Mouse (Mus musculus) embryonic facial prominence, embryonic 11.5 days (tissue): ENCODE data around the gene Gabpb2. TPM values are rescaled to one million over a fixed set of nuclear protein-coding genes. Genes with fewer than 3 reads are reported as not detected.
A peak's percentile ranks its signal among the peaks of the same experiment; 100 is the strongest.

Source experiments
- ATAC-seq: fragments of 200-750 bp; cut with Nextera tagmentation; replicated peaks from 2 replicates; pipeline ENCODE4 v1.8.0; 2017; ENCODE audit warnings: low read depth; ENCODE audit not compliant: insufficient number of reproducible peaks, low FRiP score, low TSS enrichment
- DNase-seq: peaks from one replicate; pipeline ENCODE4 v3.0.0-alpha.2; 2015; ENCODE audit warnings: low spot score
- H3K27ac ChIP-seq: fragments of 300-500 bp; sonication (generic); replicated peaks from 2 replicates; pipeline ENCODE4 v1.5.1; 2014; ENCODE audit warnings: mild to moderate bottlenecking, low read depth, low read length, control low read depth
- H3K27me3 ChIP-seq: fragments of 300-500 bp; sonication (generic); 2 replicates; pipeline ENCODE4 v1.6.1; 2014; ENCODE audit warnings: mild to moderate bottlenecking, low read length, moderate library complexity, mixed read lengths; ENCODE audit not compliant: control insufficient read depth, insufficient read depth
- H3K36me3 ChIP-seq: fragments of 300-500 bp; sonication (generic); replicated peaks from 2 replicates; pipeline ENCODE4 v1.6.1; 2014; ENCODE audit warnings: low read depth, mild to moderate bottlenecking, low read length, moderate library complexity, mixed read lengths; ENCODE audit not compliant: control insufficient read depth, insufficient read depth
- H3K4me1 ChIP-seq: fragments of 300-500 bp; sonication (generic); 2 replicates; pipeline ENCODE4 v1.6.1; 2014; ENCODE audit warnings: low read length, mixed read lengths; ENCODE audit not compliant: control insufficient read depth, insufficient read depth
- H3K4me2 ChIP-seq: fragments of 300-500 bp; sonication (generic); 2 replicates; pipeline ENCODE4 v1.6.1; 2014; ENCODE audit warnings: low read depth, mild to moderate bottlenecking, control low read depth, low read length, moderate library complexity
- H3K4me3 ChIP-seq: fragments of 300-500 bp; sonication (generic); 2 replicates; pipeline ENCODE4 v1.5.1; 2014; ENCODE audit warnings: low read depth, low read length, control low read depth
- H3K9ac ChIP-seq: fragments of 300-500 bp; sonication (generic); replicated peaks from 2 replicates; pipeline ENCODE4 v1.6.1; 2014; ENCODE audit warnings: mild to moderate bottlenecking, control low read depth, low read length
- H3K9me3 ChIP-seq: fragments of 300-500 bp; sonication (generic); replicated peaks from 2 replicates; pipeline ENCODE4 v1.6.1; 2016; ENCODE audit warnings: mild to moderate bottlenecking, low read length, inconsistent platforms, mixed read lengths; ENCODE audit not compliant: control insufficient read depth
- WGBS: fragments of 180-500 bp; shearing (Covaris S2); extraction: QIAGEN DNeasy Blood & Tissue Kit; methylation state at CpG from one replicate; pipeline ENCODE4 v1.1.7; 2014; 5-methylcytosine and 5-hydroxymethylcytosine counted together
- polyA plus RNA-seq: library from polyadenylated mRNA; unstranded; fragments of >200 nt; fragmentation: Nextera tagmentation; extraction: Ambion mirVana; gene quantifications from 2 replicates; pipeline ENCODE4 v1.2.1, GENCODE M21; 2014

The Gabpb2 gene
- polyA plus RNA-seq, 1 experiment from 2014 or later = 6.7 TPM

DNA sequence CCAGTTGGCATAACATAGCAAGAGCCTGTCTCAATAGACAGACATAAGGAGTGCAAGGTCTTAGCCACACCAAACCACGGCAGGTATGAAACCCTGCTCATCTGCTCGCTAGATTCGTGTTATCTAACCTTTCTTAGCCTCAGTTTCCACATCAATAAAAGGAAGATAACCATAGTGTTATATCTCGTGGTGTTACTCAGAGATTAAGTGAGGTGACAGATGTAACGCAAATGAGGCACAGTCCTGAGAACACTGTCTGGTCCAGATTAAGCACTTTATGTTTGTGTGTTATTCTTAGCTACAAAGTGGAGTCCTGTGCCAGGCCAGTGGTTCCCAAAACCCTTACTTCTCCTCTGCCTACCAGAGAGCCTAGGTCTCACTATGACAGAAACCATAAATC lies 52.9 kb downstream of the Gabpb2 start:
- Histone ChIP-seq H3K9ac (no peak overlapping the region), H3K36me3 (peaks cover 5% of the 10 kb centered on the region)

GRCm38 (mm10) chr3:95164256-95164550 lies 53.5 kb downstream of the Gabpb2 start:
- no peak for DNase-seq
- Histone ChIP-seq H3K27ac (no peak overlapping the region), H3K4me1 (no peaks in the 10 kb centered on the region), H3K9me3 (no peaks in the 10 kb centered on the region), H3K4me2 (no peak overlapping the region), H3K27me3 (no peaks in the 10 kb centered on the region), H3K9ac (no peak overlapping the region), H3K4me3 (no peak overlapping the region), H3K36me3 (peaks cover 3% of the 10 kb centered on the region)
- 63% methylated on average over 5 of the region's 5 CpGs for WGBS
- ATAC-seq = no peak

More for the DNA sequence above, 52.9 kb downstream of the Gabpb2 start:
- H3K9me3 ChIP-seq = no peaks in the 10 kb centered on the region
- H3K27ac ChIP-seq = no peak overlapping the region
- H3K4me1 ChIP-seq = no peaks in the 10 kb centered on the region
- H3K4me3 ChIP-seq = no peak overlapping the region
- 88% methylated on average over 5 of the region's 5 CpGs for WGBS
- H3K27me3 ChIP-seq = no peaks in the 10 kb centered on the region
- H3K4me2 ChIP-seq = no peak overlapping the region
- ATAC-seq = no peak
- DNase-seq = no peak

- 61% methylated on average over 11 of the region's 11 CpGs for WGBS
- Histone ChIP-seq H3K4me2 (no peak overlapping the region), H3K27me3 (no peaks in the 10 kb centered on the region; the same call in 1 of the 2 replicates), H3K4me3 (no peak overlapping the region), H3K27ac (no peak overlapping the region), H3K4me1 (no peaks in the 10 kb centered on the region), H3K9me3 (no peaks in the 10 kb centered on the region), H3K36me3 (peaks cover 3% of the 10 kb centered on the region), H3K9ac (peak overlapping the region; percentile 6; the same call in 1 of the 2 replicates)
- DNase-seq = no peak
- ATAC-seq = no peak
Measured at GRCm38 (mm10) chr3:95163419-95164255, 54.1 kb downstream of the Gabpb2 start.

DNA sequence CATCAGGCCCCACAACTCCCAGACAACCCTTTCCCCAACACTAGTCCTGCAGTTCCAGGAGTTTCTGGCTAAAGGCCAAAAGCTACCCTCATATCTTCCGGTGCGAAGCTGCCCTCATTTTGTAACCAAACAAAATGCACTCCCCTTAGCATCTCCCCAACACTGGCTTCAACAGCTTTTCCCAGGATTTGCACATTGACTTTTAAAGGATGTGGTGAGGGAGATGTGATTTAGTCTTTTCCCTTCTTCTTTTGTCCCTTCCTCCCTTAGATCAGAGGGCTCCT lies 55.4 kb downstream of the Gabpb2 start:
- no peak overlapping the region for H3K27ac ChIP-seq
- no peaks in the 10 kb centered on the region; the same call in 1 of the 2 replicates for H3K27me3 ChIP-seq
- no peaks in the 10 kb centered on the region for H3K9me3 ChIP-seq
- 0 out of 2 replicates have a peak overlapping the region, but pooled peaks have one; percentile 1 for H3K4me3 ChIP-seq
- H3K9ac ChIP-seq = no peak overlapping the region
- H3K4me2 ChIP-seq = peak overlapping the region; percentile 85; the same call in 1 of the 2 replicates
- DNase-seq = no peak
- H3K36me3 ChIP-seq = peaks cover 3% of the 10 kb centered on the region
- WGBS = 59% methylated on average over 2 of the region's 2 CpGs
- no peak for ATAC-seq
- H3K4me1 ChIP-seq = no peaks in the 10 kb centered on the region

GRCm38 (mm10) chr3:95161618-95162344 lies 55.9 kb downstream of the Gabpb2 start:
- H3K27ac ChIP-seq = peak overlapping the region; percentile 43
- H3K9me3 ChIP-seq = no peaks in the 10 kb centered on the region
- WGBS = 5% methylated on average over 9 of the region's 9 CpGs
- no peak for ATAC-seq
- peak overlapping the region; percentile 85 for H3K9ac ChIP-seq
- H3K4me3 ChIP-seq = peak overlapping the region; percentile 68
- no peaks in the 10 kb centered on the region; the same call in 1 of the 2 replicates for H3K27me3 ChIP-seq
- DNase-seq = peak; percentile 15
- no peaks in the 10 kb centered on the region; the same call in 1 of the 2 replicates for H3K36me3 ChIP-seq
- no peaks in the 10 kb centered on the region for H3K4me1 ChIP-seq
- H3K4me2 ChIP-seq = peak overlapping the region; percentile 85

DNA sequence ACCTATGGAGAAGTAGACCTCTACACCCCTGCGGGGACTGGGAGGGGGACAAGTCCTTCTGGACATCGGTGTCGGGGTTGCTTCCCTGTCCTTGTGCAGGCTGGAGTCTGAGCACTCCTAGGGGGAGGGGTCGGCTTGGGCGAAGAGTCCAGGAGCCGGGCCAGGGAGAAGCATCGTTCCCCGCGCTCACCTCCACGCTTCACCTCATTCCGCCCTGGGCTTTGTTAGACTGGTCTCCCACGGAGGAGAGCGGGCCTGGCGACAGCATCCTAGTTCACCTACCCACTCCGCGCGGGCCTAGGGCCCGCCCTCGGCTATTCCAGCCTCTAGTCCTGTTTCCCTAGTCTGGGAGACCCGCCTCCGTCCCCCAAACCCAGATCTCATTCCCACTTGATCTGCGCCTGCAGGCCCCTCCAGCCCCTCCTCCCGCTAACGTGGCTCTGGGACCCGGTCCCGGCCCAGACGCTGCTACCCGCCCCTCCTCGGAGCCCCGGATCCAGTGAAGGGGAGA lies 56.6 kb downstream of the Gabpb2 start:
- WGBS = 0% methylated on average over 30 of the region's 30 CpGs
- ATAC-seq = peak; percentile 25

DNA sequence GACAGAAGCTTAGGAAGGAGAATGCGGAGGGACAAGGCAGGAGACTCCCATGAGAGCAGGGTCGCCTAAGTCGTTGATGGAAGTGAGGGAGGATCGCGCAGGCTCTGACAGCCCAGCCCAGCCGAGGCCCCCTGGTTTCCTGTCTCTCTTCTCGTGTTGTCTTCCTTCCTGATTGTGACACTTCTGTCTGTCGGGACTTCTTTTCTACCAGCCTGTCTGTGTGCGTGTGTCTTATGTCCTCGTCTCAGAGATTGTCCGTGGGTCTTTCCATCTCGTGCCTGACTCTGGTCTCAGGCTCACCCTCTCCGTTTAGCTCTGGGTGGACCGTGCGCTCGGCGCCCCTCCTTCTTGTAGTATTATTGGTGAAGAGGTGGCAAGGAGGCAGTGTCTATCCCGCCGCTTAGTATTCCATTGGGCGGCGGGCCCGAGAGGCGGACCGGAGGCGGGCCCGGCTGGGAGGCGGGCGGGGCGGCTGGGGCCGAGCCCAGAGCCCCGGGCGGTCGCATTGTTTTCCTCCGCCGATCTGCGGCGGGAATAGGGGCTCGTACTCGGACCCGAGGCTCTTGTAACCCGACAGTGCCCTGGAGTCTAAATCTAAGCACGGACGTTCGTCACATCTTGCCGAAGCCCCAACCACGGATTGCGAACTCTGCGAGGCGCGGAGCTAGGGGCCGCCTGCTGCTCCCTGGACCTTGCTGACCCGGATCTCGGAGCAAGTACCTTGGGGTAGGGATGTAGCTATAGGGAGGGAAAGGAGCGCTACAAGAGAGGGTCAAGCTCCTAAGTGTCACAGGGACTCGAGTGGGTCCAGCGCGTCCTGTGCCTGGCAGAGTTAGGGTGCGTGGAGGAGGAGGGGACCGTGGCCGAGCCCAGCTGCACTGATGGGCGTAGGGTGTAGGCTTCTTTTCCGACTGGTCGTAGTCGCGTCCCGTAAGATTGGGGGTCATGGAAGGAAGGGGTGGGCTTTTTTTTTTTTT lies 57.4 kb downstream of the Gabpb2 start, which contains the start of gene Sema6c:
Gene Sema6c, plus strand, starts transcription at position 471 of the 977 bp plus-strand sequence.
- no peaks in the 10 kb centered on the region for H3K4me1 ChIP-seq
- peak within 1 kb of the TSS; percentile 43; the same call in 1 of the 2 replicates for H3K27ac ChIP-seq
- no peaks in the 10 kb centered on the region; the same call in 1 of the 2 replicates for H3K36me3 ChIP-seq
- DNase-seq (peak; percentile 94), ATAC-seq (peak; percentile 95)
- peak within 1 kb of the TSS; percentile 85 for H3K4me2 ChIP-seq
- no peaks in the 10 kb centered on the region; the same call in 1 of the 2 replicates for H3K27me3 ChIP-seq
- 0% methylated on average over 66 of the region's 66 CpGs for WGBS
- H3K9me3 ChIP-seq = no peaks in the 10 kb centered on the region
- peak within 1 kb of the TSS; percentile 68 for H3K4me3 ChIP-seq
- H3K9ac ChIP-seq = peak within 1 kb of the TSS; percentile 85

More for the DNA sequence above, 56.6 kb downstream of the Gabpb2 start:
- peak overlapping the region; percentile 85 for H3K4me2 ChIP-seq
- H3K9ac ChIP-seq = peak overlapping the region; percentile 85
- H3K9me3 ChIP-seq = no peaks in the 10 kb centered on the region
- no peaks in the 10 kb centered on the region; the same call in 1 of the 2 replicates for H3K27me3 ChIP-seq
- peak; percentile 60 for DNase-seq
- H3K36me3 ChIP-seq = no peaks in the 10 kb centered on the region; the same call in 1 of the 2 replicates
- peak overlapping the region; percentile 68 for H3K4me3 ChIP-seq
- peak overlapping the region; percentile 43; the same call in 1 of the 2 replicates for H3K27ac ChIP-seq
- H3K4me1 ChIP-seq = no peaks in the 10 kb centered on the region
